Mouse (Mus musculus): ENCODE measurements around the gene Ccnj.

GRCm38 (mm10) chr19:40825636-40826035 lies 5.4 kb upstream of the Ccnj start:
- TF ChIP-seq POLR2A (IDR thresholded peaks at IDR 0.05; ENCODE audit: insufficient read length, low read depth) = no peak
- TF ChIP-seq REST (IDR thresholded peaks at IDR 0.05; ENCODE audit: insufficient read depth, insufficient read length) = no peak
- TF ChIP-seq TCF12 (IDR thresholded peaks at IDR 0.05; ENCODE audit: insufficient read depth, poor library complexity, severe bottlenecking) = no peak
- TF ChIP-seq MAX (IDR thresholded peaks at IDR 0.05; ENCODE audit: low read depth) = no peak
- TF ChIP-seq USF1 (IDR thresholded peaks at IDR 0.05; ENCODE audit: low read depth) = no peak
- TF ChIP-seq MYOD1 (IDR thresholded peaks at IDR 0.05; ENCODE audit: control insufficient read depth in 1 of 3, insufficient read length in 2 of 3, low read depth in 2 of 3) = no peak
- TF ChIP-seq SRF (IDR thresholded peaks at IDR 0.05; ENCODE audit: control insufficient read depth, insufficient read length, low read depth) = no peak
- TF ChIP-seq CEBPB (IDR thresholded peaks at IDR 0.05; ENCODE audit: insufficient read depth, poor library complexity, severe bottlenecking) = no peak
- no peak for TF ChIP-seq POLR2AphosphoS2 (IDR thresholded peaks at IDR 0.05; ENCODE audit: insufficient read length, low read depth)
- no peak for TF ChIP-seq MYOG (IDR thresholded peaks at IDR 0.05; ENCODE audit: control insufficient read depth in 1 of 3, insufficient read depth in 1 of 3, insufficient read length in 2 of 3, low read depth in 2 of 3)
- no peak for TF ChIP-seq E2F4 (IDR thresholded peaks at IDR 0.05; ENCODE audit: insufficient read depth)
- no peak for TF ChIP-seq TCF3 (IDR thresholded peaks at IDR 0.05; ENCODE audit: insufficient read length, low read depth)

Data from myocyte (in vitro differentiated cells).